Mouse (Mus musculus): Measurements from ENCODE around the gene Uvrag. TPM values are rescaled to one million over a fixed set of nuclear protein-coding genes. Genes with fewer than 3 reads are reported as not detected.

The Uvrag gene
- polyA plus RNA-seq, 1 experiment = 13.9 TPM

- Histone ChIP-seq H3K4me1 (peaks cover 38% of the 10 kb centered on the region), H3K27me3 (replicated peaks) (peaks cover 92% of the 10 kb centered on the region), H3K9me3 (peaks cover 16% of the 10 kb centered on the region), H3K4me3 (replicated peaks) (no peak overlapping the region), H3K36me3 (replicated peaks; ENCODE audit: low read length) (no peaks in the 10 kb centered on the region)
- TF ChIP-seq FLI1 (IDR thresholded peaks at IDR 0.05; ENCODE audit: low read length) (no peak), GATA1 (IDR thresholded peaks at IDR 0.05; ENCODE audit: borderline replicate concordance, low read length) (no peak)
Observed at GRCm38 (mm10) chr7:98848899-98849640, 291.9 kb downstream of the Uvrag start.

DNA sequence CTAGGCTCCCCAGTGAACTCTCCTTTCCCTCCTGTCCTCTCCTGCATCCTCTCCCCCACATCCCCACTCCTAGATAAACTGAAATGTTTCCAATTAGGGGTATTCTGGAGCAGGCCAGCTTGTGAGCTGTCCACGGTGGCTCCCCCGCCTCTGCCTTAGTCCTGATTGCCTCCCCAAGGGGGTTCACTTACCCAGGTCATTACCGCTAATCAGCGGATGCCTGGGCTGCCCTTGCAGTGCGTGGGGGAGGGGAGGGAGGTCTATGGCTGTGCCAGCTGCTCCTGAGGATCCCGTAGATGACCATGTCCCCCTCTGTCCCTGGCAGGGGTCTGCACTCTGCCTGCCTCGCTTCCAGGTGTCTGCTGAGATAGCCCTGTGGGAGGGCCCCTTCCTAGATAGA is 297.3 kb downstream of the Uvrag start:
- TF ChIP-seq FLI1 (IDR thresholded peaks at IDR 0.05; ENCODE audit: low read length) = no peak
- no peak for TF ChIP-seq GATA1 (IDR thresholded peaks at IDR 0.05; ENCODE audit: borderline replicate concordance, low read length)
- Histone ChIP-seq H3K36me3 (replicated peaks; ENCODE audit: low read length) (no peaks in the 10 kb centered on the region), H3K4me1 (peaks cover 17% of the 10 kb centered on the region), H3K4me3 (replicated peaks) (no peak overlapping the region), H3K9me3 (no peaks in the 10 kb centered on the region), H3K27me3 (replicated peaks) (peaks cover 98% of the 10 kb centered on the region)

DNA sequence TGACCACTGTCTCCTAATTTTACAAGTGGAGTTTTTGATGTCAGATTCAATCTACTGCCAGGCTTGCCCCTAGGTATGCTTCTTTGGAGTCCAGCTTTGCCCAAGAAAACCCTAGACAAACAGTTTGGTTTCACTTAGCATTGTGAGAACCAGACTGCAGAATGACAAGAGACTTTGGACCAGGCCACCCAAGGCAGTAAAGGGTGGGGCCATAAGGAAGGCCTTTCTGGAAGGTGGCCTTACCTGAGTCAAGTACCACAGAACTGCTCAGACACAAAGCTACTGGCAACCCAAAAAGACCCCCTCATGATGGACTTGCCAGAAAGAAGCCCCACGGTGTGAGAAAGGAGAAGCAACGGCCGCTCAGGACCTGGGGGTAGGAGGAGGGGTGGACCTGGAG is 297.9 kb downstream of the Uvrag start:
- no peak overlapping the region for H3K4me3 ChIP-seq (replicated peaks)
- TF ChIP-seq FLI1 (IDR thresholded peaks at IDR 0.05; ENCODE audit: low read length) = no peak
- TF ChIP-seq GATA1 (IDR thresholded peaks at IDR 0.05; ENCODE audit: borderline replicate concordance, low read length) = no peak
- H3K36me3 ChIP-seq (replicated peaks; ENCODE audit: low read length) = no peaks in the 10 kb centered on the region
- peaks cover 99% of the 10 kb centered on the region for H3K27me3 ChIP-seq (replicated peaks)
- peaks cover 20% of the 10 kb centered on the region for H3K4me1 ChIP-seq
- H3K9me3 ChIP-seq = no peaks in the 10 kb centered on the region

DNA sequence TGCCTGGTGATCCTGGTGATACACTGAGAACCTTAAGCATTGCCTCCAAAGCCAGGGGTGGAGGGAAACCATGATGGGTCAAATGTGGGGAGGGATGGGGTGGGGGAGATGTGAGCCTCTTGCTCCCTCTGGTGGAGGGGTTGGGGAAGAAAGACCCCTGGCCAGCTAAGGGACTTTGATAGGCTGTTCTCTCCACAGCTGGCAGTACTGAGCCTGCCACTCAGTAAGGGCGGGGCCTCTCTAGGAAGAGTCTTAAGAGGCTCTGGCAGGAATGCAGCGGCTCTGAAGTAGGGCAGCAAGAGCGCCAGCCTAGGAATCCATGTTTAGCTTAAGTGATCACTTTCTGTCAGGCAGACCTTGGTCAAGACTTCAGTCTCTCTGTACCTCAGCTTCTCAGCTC is 299.1 kb downstream of the Uvrag start:
- Histone ChIP-seq H3K27me3 (replicated peaks) (peaks cover 99% of the 10 kb centered on the region), H3K36me3 (replicated peaks; ENCODE audit: low read length) (no peaks in the 10 kb centered on the region), H3K4me1 (peaks cover 29% of the 10 kb centered on the region), H3K9me3 (no peaks in the 10 kb centered on the region), H3K4me3 (replicated peaks) (no peak overlapping the region)
- no peak for TF ChIP-seq GATA1 (IDR thresholded peaks at IDR 0.05; ENCODE audit: borderline replicate concordance, low read length)
- TF ChIP-seq FLI1 (IDR thresholded peaks at IDR 0.05; ENCODE audit: low read length) = no peak

GRCm38 (mm10) chr7:98840771-98841170 is 300.2 kb downstream of the Uvrag start:
- H3K27me3 ChIP-seq (replicated peaks) = peaks cover 99% of the 10 kb centered on the region
- H3K4me3 ChIP-seq (replicated peaks) = no peak overlapping the region
- no peaks in the 10 kb centered on the region for H3K36me3 ChIP-seq (replicated peaks; ENCODE audit: low read length)
- H3K9me3 ChIP-seq = no peaks in the 10 kb centered on the region
- TF ChIP-seq GATA1 (IDR thresholded peaks at IDR 0.05; ENCODE audit: borderline replicate concordance, low read length) = no peak
- TF ChIP-seq FLI1 (IDR thresholded peaks at IDR 0.05; ENCODE audit: low read length) = no peak
- peaks cover 39% of the 10 kb centered on the region for H3K4me1 ChIP-seq

GRCm38 (mm10) chr7:98839312-98839711 is 301.6 kb downstream of the Uvrag start:
- Histone ChIP-seq H3K36me3 (replicated peaks; ENCODE audit: low read length) (no peaks in the 10 kb centered on the region), H3K9me3 (no peaks in the 10 kb centered on the region), H3K4me3 (replicated peaks) (peak overlapping the region; percentile 71), H3K27me3 (replicated peaks) (peaks cover 100% of the 10 kb centered on the region), H3K4me1 (peaks cover 54% of the 10 kb centered on the region)
- no peak for TF ChIP-seq GATA1 (IDR thresholded peaks at IDR 0.05; ENCODE audit: borderline replicate concordance, low read length)
- no peak for TF ChIP-seq FLI1 (IDR thresholded peaks at IDR 0.05; ENCODE audit: low read length)

- TF ChIP-seq GATA1 (IDR thresholded peaks at IDR 0.05; ENCODE audit: borderline replicate concordance, low read length) (no peak), FLI1 (IDR thresholded peaks at IDR 0.05; ENCODE audit: low read length) (no peak)
- Histone ChIP-seq H3K36me3 (replicated peaks; ENCODE audit: low read length) (no peaks in the 10 kb centered on the region), H3K4me1 (peaks cover 55% of the 10 kb centered on the region), H3K4me3 (replicated peaks) (peak overlapping the region; percentile 71), H3K27me3 (replicated peaks) (peaks cover 100% of the 10 kb centered on the region), H3K9me3 (no peaks in the 10 kb centered on the region)
Observed at GRCm38 (mm10) chr7:98838729-98839141, 302.2 kb downstream of the Uvrag start.

DNA sequence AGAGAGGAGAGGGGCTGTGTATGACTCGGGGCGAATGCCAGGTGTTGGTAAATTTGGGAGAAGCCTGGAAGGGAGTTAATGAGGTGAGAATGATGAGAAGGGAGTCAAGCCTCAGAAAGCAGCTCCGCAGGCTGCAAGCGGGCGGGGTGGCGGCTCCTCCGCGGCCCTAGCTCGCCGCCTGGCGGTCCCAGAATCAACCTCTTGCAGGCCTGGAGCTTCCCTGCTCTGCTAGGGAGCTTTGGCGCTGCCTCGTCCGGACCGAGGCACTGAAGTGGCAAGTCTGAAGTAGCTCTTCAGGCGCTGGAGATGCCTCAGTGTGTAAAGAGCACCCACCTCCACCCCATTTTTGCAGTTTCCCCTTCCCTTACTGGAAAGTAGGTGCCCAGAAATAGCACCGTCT is 303.0 kb downstream of the Uvrag start:
- Histone ChIP-seq H3K9me3 (no peaks in the 10 kb centered on the region), H3K27me3 (replicated peaks) (peaks cover 99% of the 10 kb centered on the region), H3K4me3 (replicated peaks) (peak overlapping the region; percentile 74), H3K4me1 (peaks cover 55% of the 10 kb centered on the region), H3K36me3 (replicated peaks; ENCODE audit: low read length) (no peaks in the 10 kb centered on the region)
- TF ChIP-seq FLI1 (IDR thresholded peaks at IDR 0.05; ENCODE audit: low read length) (no peak), GATA1 (IDR thresholded peaks at IDR 0.05; ENCODE audit: borderline replicate concordance, low read length) (no peak)

- Histone ChIP-seq H3K36me3 (replicated peaks; ENCODE audit: low read length) (no peaks in the 10 kb centered on the region), H3K27me3 (replicated peaks) (peaks cover 99% of the 10 kb centered on the region), H3K4me3 (replicated peaks) (peak overlapping the region; percentile 72), H3K9me3 (no peaks in the 10 kb centered on the region), H3K4me1 (peaks cover 59% of the 10 kb centered on the region)
- TF ChIP-seq GATA1 (IDR thresholded peaks at IDR 0.05; ENCODE audit: borderline replicate concordance, low read length) (no peak), FLI1 (IDR thresholded peaks at IDR 0.05; ENCODE audit: low read length) (no peak)
Observed at GRCm38 (mm10) chr7:98836646-98837045, 304.3 kb downstream of the Uvrag start.

- peak overlapping the region; percentile 80 for H3K4me3 ChIP-seq (replicated peaks)
- peaks cover 59% of the 10 kb centered on the region for H3K4me1 ChIP-seq
- no peaks in the 10 kb centered on the region for H3K9me3 ChIP-seq
- H3K27me3 ChIP-seq (replicated peaks) = peaks cover 99% of the 10 kb centered on the region
- TF ChIP-seq GATA1 (IDR thresholded peaks at IDR 0.05; ENCODE audit: borderline replicate concordance, low read length) (no peak), FLI1 (IDR thresholded peaks at IDR 0.05; ENCODE audit: low read length) (no peak)
- H3K36me3 ChIP-seq (replicated peaks; ENCODE audit: low read length) = no peaks in the 10 kb centered on the region
Observed at GRCm38 (mm10) chr7:98835519-98836441, 305.2 kb downstream of the Uvrag start.

Other genes with a start within 250 kb of the Uvrag start
- 2.4 and 4.2 TPM in 2 replicates for gene Dgat2, start 41.6 kb upstream of the Uvrag start, polyA plus RNA-seq (2012; ENCODE audit: insufficient read depth, low replicate concordance)
- gene Mogat2, start 97.5 kb upstream of the Uvrag start, polyA plus RNA-seq (2012; ENCODE audit: insufficient read depth, low replicate concordance) = 0.34 TPM in 1 of 2 replicates, not detected in the other
- gene Map6, start 126.3 kb upstream of the Uvrag start, polyA plus RNA-seq (2012; ENCODE audit: insufficient read depth, low replicate concordance) = 0.12 and 1.5 TPM in 2 replicates
- 0.09 TPM in 1 of 2 replicates, not detected in the other for gene Serpinh1, start 212.1 kb upstream of the Uvrag start, polyA plus RNA-seq (2012; ENCODE audit: insufficient read depth, low replicate concordance)
- gene Gdpd5, start 240.3 kb upstream of the Uvrag start, polyA plus RNA-seq (2012; ENCODE audit: insufficient read depth, low replicate concordance) = 3.7 TPM in 1 of 2 replicates, not detected in the other